Mouse (Mus musculus): Measurements from ENCODE around the gene Noto.
"Not testable (repeated sequence)": the region's sequence is repeated elsewhere in the genome, so short reads cannot be mapped to it uniquely, and the experiment has no call there.

- TF ChIP-seq CTCF (IDR thresholded peaks at IDR 0.05; ENCODE audit: control insufficient read depth, insufficient read depth, low read length); POLR2A (IDR thresholded peaks at IDR 0.05; ENCODE audit: borderline replicate concordance, control insufficient read depth, low read depth, low read length): not testable (repeated sequence)
Measured at GRCm38 (mm10) chr6:85450140-85450539, 26.5 kb downstream of the Noto start.
